Mouse (Mus musculus): ENCODE results near the gene Chn2. TPM values are rescaled to one million over a fixed set of nuclear protein-coding genes. Genes with fewer than 3 reads are reported as not detected.

Chn2 gene
- polyA plus RNA-seq, 1 experiment, result 574 TPM

GRCm38 (mm10) chr6:54042142-54042541 is 2.8 kb downstream of the Chn2 start:
- 11% methylated on average over 1 of the region's 1 CpGs for WGBS
- peak overlapping the region; percentile 63 for H3K4me3 ChIP-seq (replicated peaks; ENCODE audit: insufficient read depth, low read depth, low read length)
- peak overlapping the region; percentile 98 for H3K27ac ChIP-seq (ENCODE audit: insufficient read depth, low read length)
- peak; percentile 78 to 88 for DNase-seq
- H3K4me1 ChIP-seq (ENCODE audit: control insufficient read depth, insufficient read depth, low read length), result peaks cover 18% of the 10 kb centered on the region
- TF ChIP-seq POLR2A (IDR thresholded peaks at IDR 0.05; ENCODE audit: borderline replicate concordance, insufficient read depth, low read length), result peak; percentile 54; the same call in 1 of the 2 replicates
- TF ChIP-seq CTCF (IDR thresholded peaks at IDR 0.05; ENCODE audit: borderline replicate concordance, insufficient read depth, low read depth, low read length), result no peak
- H3K27me3 ChIP-seq (ENCODE audit: control insufficient read depth, insufficient read depth, low read length), result no peaks in the 10 kb centered on the region

GRCm38 (mm10) chr6:54043536-54043935 is 4.2 kb downstream of the Chn2 start:
- no peak for TF ChIP-seq CTCF (IDR thresholded peaks at IDR 0.05; ENCODE audit: borderline replicate concordance, insufficient read depth, low read depth, low read length)
- TF ChIP-seq POLR2A (IDR thresholded peaks at IDR 0.05; ENCODE audit: borderline replicate concordance, insufficient read depth, low read length), result no peak
- Histone ChIP-seq H3K27ac (ENCODE audit: insufficient read depth, low read length) (peak overlapping the region; percentile 98), H3K27me3 (ENCODE audit: control insufficient read depth, insufficient read depth, low read length) (no peaks in the 10 kb centered on the region), H3K4me3 (replicated peaks; ENCODE audit: insufficient read depth, low read depth, low read length) (peak overlapping the region; percentile 46), H3K4me1 (ENCODE audit: control insufficient read depth, insufficient read depth, low read length) (peaks cover 27% of the 10 kb centered on the region)
- peak in 1 of 2 experiments; percentile 46 for DNase-seq
- 21% methylated on average over 5 of the region's 5 CpGs for WGBS

GRCm38 (mm10) chr6:54045748-54046721 is 6.7 kb downstream of the Chn2 start:
- 13% methylated on average over 8 of the region's 8 CpGs for WGBS

GRCm38 (mm10) chr6:54046884-54047747 is 7.8 kb downstream of the Chn2 start:
- Histone ChIP-seq H3K4me1 (ENCODE audit: control insufficient read depth, insufficient read depth, low read length) (peaks cover 52% of the 10 kb centered on the region), H3K27ac (ENCODE audit: insufficient read depth, low read length) (peak overlapping the region; percentile 95), H3K27me3 (ENCODE audit: control insufficient read depth, insufficient read depth, low read length) (no peaks in the 10 kb centered on the region), H3K4me3 (replicated peaks; ENCODE audit: insufficient read depth, low read depth, low read length) (peak overlapping the region; percentile 7)
- WGBS, result 35% methylated on average over 11 of the region's 11 CpGs
- DNase-seq, result peak; percentile 53 to 68
- no peak for TF ChIP-seq POLR2A (IDR thresholded peaks at IDR 0.05; ENCODE audit: borderline replicate concordance, insufficient read depth, low read length)
- TF ChIP-seq CTCF (IDR thresholded peaks at IDR 0.05; ENCODE audit: borderline replicate concordance, insufficient read depth, low read depth, low read length), result no peak

More at GRCm38 (mm10) chr6:54045748-54046721, 6.7 kb downstream of the Chn2 start:
- Histone ChIP-seq H3K4me1 (ENCODE audit: control insufficient read depth, insufficient read depth, low read length) (peaks cover 45% of the 10 kb centered on the region), H3K27ac (ENCODE audit: insufficient read depth, low read length) (peak overlapping the region; percentile 97), H3K27me3 (ENCODE audit: control insufficient read depth, insufficient read depth, low read length) (no peaks in the 10 kb centered on the region), H3K4me3 (replicated peaks; ENCODE audit: insufficient read depth, low read depth, low read length) (no peak overlapping the region)
- TF ChIP-seq POLR2A (IDR thresholded peaks at IDR 0.05; ENCODE audit: borderline replicate concordance, insufficient read depth, low read length), result no peak
- no peak for TF ChIP-seq CTCF (IDR thresholded peaks at IDR 0.05; ENCODE audit: borderline replicate concordance, insufficient read depth, low read depth, low read length)
- peak; percentile 80 to 97 for DNase-seq

GRCm38 (mm10) chr6:54048768-54049167 is 9.4 kb downstream of the Chn2 start:
- peak in 1 of 2 experiments; percentile 26 for DNase-seq
- WGBS, result 49% methylated on average over 6 of the region's 6 CpGs
- no peak for TF ChIP-seq CTCF (IDR thresholded peaks at IDR 0.05; ENCODE audit: borderline replicate concordance, insufficient read depth, low read depth, low read length)
- no peak for TF ChIP-seq POLR2A (IDR thresholded peaks at IDR 0.05; ENCODE audit: borderline replicate concordance, insufficient read depth, low read length)
- no peak overlapping the region for H3K4me3 ChIP-seq (replicated peaks; ENCODE audit: insufficient read depth, low read depth, low read length)
- H3K4me1 ChIP-seq (ENCODE audit: control insufficient read depth, insufficient read depth, low read length), result peaks cover 57% of the 10 kb centered on the region
- no peaks in the 10 kb centered on the region for H3K27me3 ChIP-seq (ENCODE audit: control insufficient read depth, insufficient read depth, low read length)
- H3K27ac ChIP-seq (ENCODE audit: insufficient read depth, low read length), result peak overlapping the region; percentile 73; the same call in 1 of the 2 replicates

GRCm38 (mm10) chr6:54051173-54051572 is 11.8 kb downstream of the Chn2 start:
- WGBS, result 27% methylated on average over 7 of the region's 7 CpGs
- TF ChIP-seq CTCF (IDR thresholded peaks at IDR 0.05; ENCODE audit: borderline replicate concordance, insufficient read depth, low read depth, low read length) (no peak), POLR2A (IDR thresholded peaks at IDR 0.05; ENCODE audit: borderline replicate concordance, insufficient read depth, low read length) (no peak)
- peaks cover 64% of the 10 kb centered on the region for H3K4me1 ChIP-seq (ENCODE audit: control insufficient read depth, insufficient read depth, low read length)
- DNase-seq, result no peak
- peak overlapping the region; percentile 61 for H3K27ac ChIP-seq (ENCODE audit: insufficient read depth, low read length)
- H3K27me3 ChIP-seq (ENCODE audit: control insufficient read depth, insufficient read depth, low read length), result no peaks in the 10 kb centered on the region
- H3K4me3 ChIP-seq (replicated peaks; ENCODE audit: insufficient read depth, low read depth, low read length), result no peak overlapping the region

- 19% methylated on average over 7 of the region's 7 CpGs for WGBS
Observed at GRCm38 (mm10) chr6:54052124-54052523, 12.8 kb downstream of the Chn2 start.

More at GRCm38 (mm10) chr6:54052124-54052523, 12.8 kb downstream of the Chn2 start:
- peak overlapping the region; percentile 61; the same call in 1 of the 2 replicates for H3K27ac ChIP-seq (ENCODE audit: insufficient read depth, low read length)
- no peak overlapping the region for H3K4me3 ChIP-seq (replicated peaks; ENCODE audit: insufficient read depth, low read depth, low read length)
- H3K4me1 ChIP-seq (ENCODE audit: control insufficient read depth, insufficient read depth, low read length), result peaks cover 66% of the 10 kb centered on the region
- TF ChIP-seq CTCF (IDR thresholded peaks at IDR 0.05; ENCODE audit: borderline replicate concordance, insufficient read depth, low read depth, low read length), result no peak
- TF ChIP-seq POLR2A (IDR thresholded peaks at IDR 0.05; ENCODE audit: borderline replicate concordance, insufficient read depth, low read length), result no peak
- peak in 1 of 2 experiments; percentile 62 for DNase-seq
- H3K27me3 ChIP-seq (ENCODE audit: control insufficient read depth, insufficient read depth, low read length), result no peaks in the 10 kb centered on the region

Measured in cerebellum, adult 2 months (tissue).